Mouse (Mus musculus): ENCODE measurements around the gene Mrpl10. TPM values are rescaled to one million over a fixed set of nuclear protein-coding genes. Genes with fewer than 3 reads are reported as not detected.

Mrpl10 gene
- total and polyA plus RNA-seq, 2 experiments from 2014 or later: 67.3 to 77.7 TPM

DNA sequence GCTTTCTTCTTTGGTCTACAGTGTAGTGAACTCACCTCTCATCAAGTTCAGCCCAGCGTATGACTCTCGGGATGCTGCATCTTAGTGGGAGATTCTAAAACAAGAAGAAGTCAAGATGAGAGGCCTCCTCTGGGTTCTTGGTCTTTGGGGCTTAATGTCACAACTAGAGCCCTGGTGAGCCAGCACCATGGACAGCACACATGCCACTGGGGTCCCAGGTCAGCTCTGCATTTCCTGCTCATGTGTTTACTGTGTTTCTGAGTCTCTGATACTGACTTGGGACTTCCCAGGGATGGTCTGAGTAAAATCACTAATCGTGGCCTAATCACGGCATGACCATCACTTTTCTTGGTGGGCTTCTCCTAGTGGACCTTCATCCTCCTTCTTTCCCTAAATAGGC, 37.4 kb downstream of the Mrpl10 start:
- Histone ChIP-seq H3K27me3 (ENCODE audit: control insufficient read depth, insufficient read depth, low read length) (peaks cover 3% of the 10 kb centered on the region; the same call in 1 of the 2 replicates), H3K4me3 (ENCODE audit: low read depth, low read length) (no peak overlapping the region), H3K27ac (ENCODE audit: low read depth) (no peak overlapping the region), H3K36me3 (replicated peaks; ENCODE audit: control insufficient read depth, insufficient read depth, low read length) (no peaks in the 10 kb centered on the region), H3K9me3 (replicated peaks; ENCODE audit: control insufficient read depth, low read length) (no peaks in the 10 kb centered on the region), H3K9ac (replicated peaks; ENCODE audit: low read depth, low read length) (no peak overlapping the region), H3K4me2 (ENCODE audit: low read depth, low read length) (no peak overlapping the region), H3K4me1 (ENCODE audit: control insufficient read depth, insufficient read depth) (0 out of 2 replicates have a peak, but pooled peaks cover 5% of the 10 kb centered on the region)
- ATAC-seq (ENCODE audit: insufficient read depth, low read depth): no peak
- 33% methylated on average over 4 of the region's 4 CpGs for WGBS
- peak; percentile 43 for DNase-seq (ENCODE audit: low spot score)
- TF ChIP-seq CTCF (IDR thresholded peaks at IDR 0.05; ENCODE audit: low read depth): no peak
- TF ChIP-seq EP300 (IDR thresholded peaks at IDR 0.05; ENCODE audit: low read depth): no peak

DNA sequence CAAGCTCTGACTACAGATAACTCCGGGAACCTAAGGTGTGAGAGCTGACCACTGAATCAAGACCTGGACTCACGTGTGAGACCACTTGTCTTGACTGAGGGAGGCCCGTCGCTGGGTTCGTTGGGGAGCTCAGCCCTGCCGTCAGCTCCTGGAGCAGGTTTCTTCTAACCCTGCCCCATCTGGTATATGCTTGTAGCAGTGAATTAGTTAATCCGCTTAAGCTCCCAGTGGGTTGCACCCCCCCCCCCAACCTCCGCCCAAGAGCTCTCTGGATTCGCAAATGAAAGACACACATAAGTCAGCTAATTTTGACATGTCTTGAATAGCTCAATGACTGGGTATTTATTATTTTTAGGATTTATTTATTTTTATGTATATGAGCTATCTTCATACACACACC, 38.9 kb downstream of the Mrpl10 start:
- Histone ChIP-seq H3K9me3 (replicated peaks; ENCODE audit: control insufficient read depth, low read length) (no peaks in the 10 kb centered on the region), H3K9ac (replicated peaks; ENCODE audit: low read depth, low read length) (no peak overlapping the region), H3K27me3 (ENCODE audit: control insufficient read depth, insufficient read depth, low read length) (peaks cover 6% of the 10 kb centered on the region; the same call in 1 of the 2 replicates), H3K4me2 (ENCODE audit: low read depth, low read length) (no peak overlapping the region), H3K4me1 (ENCODE audit: control insufficient read depth, insufficient read depth) (peaks cover 9% of the 10 kb centered on the region; the same call in 1 of the 2 replicates), H3K27ac (ENCODE audit: low read depth) (no peak overlapping the region), H3K4me3 (ENCODE audit: low read depth, low read length) (no peak overlapping the region), H3K36me3 (replicated peaks; ENCODE audit: control insufficient read depth, insufficient read depth, low read length) (no peaks in the 10 kb centered on the region)
- WGBS: 23% methylated on average over 9 of the region's 9 CpGs
- TF ChIP-seq CTCF (IDR thresholded peaks at IDR 0.05; ENCODE audit: low read depth): no peak
- TF ChIP-seq EP300 (IDR thresholded peaks at IDR 0.05; ENCODE audit: low read depth): no peak
- DNase-seq (ENCODE audit: low spot score) (no peak), ATAC-seq (ENCODE audit: insufficient read depth, low read depth) (no peak)

DNA sequence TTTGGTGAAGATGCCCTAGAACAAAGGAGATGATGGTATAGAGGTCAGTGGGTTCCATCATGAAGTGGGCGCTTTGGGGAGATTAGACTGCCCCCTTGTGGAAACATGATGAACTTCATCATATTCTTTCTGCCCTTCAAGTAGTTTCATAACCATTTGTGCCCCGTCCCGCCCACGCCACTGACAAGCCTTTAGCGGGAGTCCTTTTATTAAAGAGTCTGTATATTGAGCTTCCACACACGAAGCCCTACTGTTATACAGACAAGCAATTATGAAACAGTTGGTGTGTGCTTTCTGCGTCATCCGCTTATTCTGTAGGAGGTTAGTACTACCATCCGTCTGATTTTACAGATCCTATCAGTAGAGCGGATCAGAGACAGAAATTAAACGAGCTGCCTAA, 41.6 kb downstream of the Mrpl10 start:
- TF ChIP-seq EP300 (IDR thresholded peaks at IDR 0.05; ENCODE audit: low read depth) (no peak), CTCF (IDR thresholded peaks at IDR 0.05; ENCODE audit: low read depth) (peak; percentile 60)
- Histone ChIP-seq H3K27me3 (ENCODE audit: control insufficient read depth, insufficient read depth, low read length) (peaks cover 6% of the 10 kb centered on the region; the same call in 1 of the 2 replicates), H3K36me3 (replicated peaks; ENCODE audit: control insufficient read depth, insufficient read depth, low read length) (no peaks in the 10 kb centered on the region), H3K4me3 (ENCODE audit: low read depth, low read length) (no peak overlapping the region), H3K4me2 (ENCODE audit: low read depth, low read length) (no peak overlapping the region), H3K27ac (ENCODE audit: low read depth) (no peak overlapping the region), H3K9ac (replicated peaks; ENCODE audit: low read depth, low read length) (no peak overlapping the region), H3K4me1 (ENCODE audit: control insufficient read depth, insufficient read depth) (peaks cover 9% of the 10 kb centered on the region; the same call in 1 of the 2 replicates), H3K9me3 (replicated peaks; ENCODE audit: control insufficient read depth, low read length) (no peaks in the 10 kb centered on the region)
- ATAC-seq (ENCODE audit: insufficient read depth, low read depth) (no peak), DNase-seq (ENCODE audit: low spot score) (peak; percentile 30)
- 31% methylated on average over 11 of the region's 11 CpGs for WGBS

DNA sequence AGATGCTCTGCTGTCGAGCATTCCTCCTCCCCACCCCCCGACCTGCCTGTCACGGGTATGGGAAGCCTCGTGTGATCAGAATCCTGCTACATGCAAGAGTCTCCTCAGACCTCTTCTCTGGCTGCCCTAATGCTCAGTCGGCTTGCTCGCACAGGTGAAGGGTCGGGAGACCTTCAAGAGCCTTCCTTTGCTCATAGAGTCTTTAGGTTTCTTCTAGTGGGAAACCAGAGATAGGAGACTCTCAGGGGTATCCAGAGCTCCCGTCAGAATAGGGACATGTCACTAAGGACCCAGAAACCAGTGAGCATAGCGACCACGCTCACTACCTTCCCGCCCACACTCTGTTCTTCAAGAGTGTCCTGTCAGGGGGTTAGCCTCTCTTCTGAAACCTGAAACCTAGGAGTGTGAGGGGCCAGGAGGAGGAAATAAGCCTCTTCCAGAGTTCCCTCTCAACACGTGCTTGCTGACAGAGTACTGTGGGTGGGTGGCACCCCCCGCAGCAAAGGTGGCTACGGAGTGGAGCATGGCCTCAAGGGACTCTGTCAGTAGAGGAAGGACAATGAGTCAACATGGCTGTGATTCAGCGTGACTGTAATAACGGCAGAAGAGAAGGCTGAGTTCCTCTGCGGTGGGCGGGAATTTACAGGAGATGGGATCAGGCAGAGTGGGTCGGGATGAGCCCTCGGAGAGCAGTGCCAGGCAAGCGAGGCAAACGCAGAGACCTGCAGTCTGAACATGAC, 42.2 kb downstream of the Mrpl10 start:
- DNase-seq (ENCODE audit: low spot score) (no peak), ATAC-seq (ENCODE audit: insufficient read depth, low read depth) (no peak)
- peaks cover 6% of the 10 kb centered on the region; the same call in 1 of the 2 replicates for H3K27me3 ChIP-seq (ENCODE audit: control insufficient read depth, insufficient read depth, low read length)
- 0 out of 2 replicates have a peak overlapping the region, but pooled peaks have one; percentile 15 for H3K4me2 ChIP-seq (ENCODE audit: low read depth, low read length)
- H3K9me3 ChIP-seq (replicated peaks; ENCODE audit: control insufficient read depth, low read length): peaks cover 1% of the 10 kb centered on the region; the same call in 1 of the 2 replicates
- H3K4me1 ChIP-seq (ENCODE audit: control insufficient read depth, insufficient read depth): peaks cover 9% of the 10 kb centered on the region; the same call in 1 of the 2 replicates
- no peak overlapping the region for H3K27ac ChIP-seq (ENCODE audit: low read depth)
- WGBS: 18% methylated on average over 22 of the region's 22 CpGs
- no peak for TF ChIP-seq EP300 (IDR thresholded peaks at IDR 0.05; ENCODE audit: low read depth)
- TF ChIP-seq CTCF (IDR thresholded peaks at IDR 0.05; ENCODE audit: low read depth): no peak
- H3K4me3 ChIP-seq (ENCODE audit: low read depth, low read length): no peak overlapping the region
- no peak overlapping the region for H3K9ac ChIP-seq (replicated peaks; ENCODE audit: low read depth, low read length)
- no peaks in the 10 kb centered on the region for H3K36me3 ChIP-seq (replicated peaks; ENCODE audit: control insufficient read depth, insufficient read depth, low read length)

DNA sequence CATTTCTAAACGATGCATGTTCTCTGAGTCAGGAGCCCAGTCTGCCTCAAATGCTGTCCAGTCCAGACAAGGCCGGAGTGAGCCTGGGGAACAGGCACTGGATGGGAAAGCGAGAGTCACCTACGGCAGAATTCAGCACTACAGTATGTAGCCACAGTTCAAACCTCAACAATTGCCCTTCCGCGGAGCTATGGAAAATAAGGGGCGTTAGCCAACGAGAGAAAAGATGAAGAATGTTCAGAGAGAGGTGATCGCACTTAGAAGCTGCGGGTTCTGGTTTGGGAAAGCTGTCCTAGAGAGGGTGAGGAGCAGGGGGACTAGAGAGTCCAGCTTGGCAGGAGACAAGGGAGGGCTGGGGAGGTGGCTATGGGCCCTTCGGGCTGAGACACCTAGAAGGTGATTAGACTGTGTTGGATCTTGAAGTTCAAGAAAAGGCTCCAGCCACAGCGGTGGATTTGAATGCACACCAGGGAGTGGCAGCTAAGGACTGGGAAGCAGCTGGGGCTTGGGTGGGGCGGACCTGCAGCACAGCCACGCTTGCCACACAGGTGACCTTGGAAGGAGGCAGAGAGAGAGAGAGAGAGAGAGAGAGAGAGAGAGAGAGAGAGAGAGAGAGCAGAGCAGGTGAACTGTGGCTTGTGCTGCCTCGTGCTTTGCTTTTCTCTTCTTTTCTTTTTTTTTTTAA, 43.6 kb downstream of the Mrpl10 start:
- no peak overlapping the region for H3K4me2 ChIP-seq (ENCODE audit: low read depth, low read length)
- H3K9me3 ChIP-seq (replicated peaks; ENCODE audit: control insufficient read depth, low read length): peaks cover 6% of the 10 kb centered on the region
- H3K36me3 ChIP-seq (replicated peaks; ENCODE audit: control insufficient read depth, insufficient read depth, low read length): no peaks in the 10 kb centered on the region
- no peak for TF ChIP-seq EP300 (IDR thresholded peaks at IDR 0.05; ENCODE audit: low read depth)
- TF ChIP-seq CTCF (IDR thresholded peaks at IDR 0.05; ENCODE audit: low read depth): no peak
- no peak overlapping the region for H3K9ac ChIP-seq (replicated peaks; ENCODE audit: low read depth, low read length)
- ATAC-seq (ENCODE audit: insufficient read depth, low read depth) (no peak), DNase-seq (ENCODE audit: low spot score) (no peak)
- no peak overlapping the region for H3K4me3 ChIP-seq (ENCODE audit: low read depth, low read length)
- peaks cover 6% of the 10 kb centered on the region; the same call in 1 of the 2 replicates for H3K27me3 ChIP-seq (ENCODE audit: control insufficient read depth, insufficient read depth, low read length)
- 77% methylated on average over 15 of the region's 15 CpGs for WGBS
- H3K27ac ChIP-seq (ENCODE audit: low read depth): no peak overlapping the region
- peaks cover 9% of the 10 kb centered on the region; the same call in 1 of the 2 replicates for H3K4me1 ChIP-seq (ENCODE audit: control insufficient read depth, insufficient read depth)
